Mouse (Mus musculus): ENCODE results near the gene Rsrc2. TPM values are rescaled to one million over a fixed set of nuclear protein-coding genes. Genes with fewer than 3 reads are reported as not detected.
A peak's percentile ranks its signal among the peaks of the same experiment; 100 is the strongest.

Rsrc2 gene
- total and polyA plus RNA-seq, 3 experiments: 56.9 to 82.9 TPM; not detected in 1

DNA sequence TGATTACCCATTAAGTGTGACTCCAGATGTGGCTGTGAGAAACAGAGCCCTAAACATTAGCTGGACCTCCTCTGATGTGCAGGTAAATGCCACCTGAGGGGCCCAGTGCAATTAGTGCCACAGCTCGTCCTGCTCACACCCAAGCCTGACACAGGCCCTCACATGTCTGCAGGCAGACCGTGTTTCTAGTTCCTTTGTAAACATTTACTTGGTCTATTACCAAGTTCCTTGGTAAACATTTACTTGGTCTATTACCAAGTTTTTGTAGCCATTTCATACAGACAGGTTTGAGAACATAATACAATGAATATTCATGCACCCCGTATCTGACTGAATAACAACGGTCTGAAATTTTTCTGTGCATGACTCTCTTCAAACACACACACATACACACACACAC, 39.6 kb downstream of the Rsrc2 start:
- H3K4me3 ChIP-seq (ENCODE audit: control insufficient read depth in 1 of 2, insufficient read depth in 1 of 2, low read depth in 2 of 2, low read length in 2 of 2): no peak overlapping the region
- DNase-seq (ENCODE audit: low read depth, low spot score): no peak
- no peak overlapping the region for H3K27ac ChIP-seq (ENCODE audit: control insufficient read depth, low read depth, low read length)
- peaks cover 0 to 45% of the 10 kb centered on the region in 2 experiments; a peak in 2 of 4 replicates for H3K36me3 ChIP-seq (ENCODE audit: control insufficient read depth in 1 of 2, insufficient read depth in 2 of 2, low read length in 2 of 2)
- no peaks in the 10 kb centered on the region for H3K27me3 ChIP-seq (ENCODE audit: control insufficient read depth in 1 of 2, insufficient read depth in 2 of 2, low read length in 2 of 2)
- H3K9ac ChIP-seq (ENCODE audit: control insufficient read depth, low read depth, low read length, poor library complexity, severe bottlenecking): no peak overlapping the region
- no peaks in the 10 kb centered on the region for H3K9me3 ChIP-seq (replicated peaks; ENCODE audit: insufficient read depth, low read length)
- no peak for TF ChIP-seq MAX (IDR thresholded peaks at IDR 0.05; ENCODE audit: low read length)
- TF ChIP-seq MAZ (IDR thresholded peaks at IDR 0.05; ENCODE audit: low read depth, low read length): no peak
- no peaks in the 10 kb centered on the region; the same call in 1 of the 2 replicates for H3K79me2 ChIP-seq (ENCODE audit: control insufficient read depth, insufficient read depth, low read length, poor library complexity)
- H3K4me1 ChIP-seq (ENCODE audit: control insufficient read depth in 1 of 2, insufficient read depth in 2 of 2, low read length in 2 of 2): peaks cover 0 to 2% of the 10 kb centered on the region in 2 experiments; a peak in 2 of 4 replicates

DNA sequence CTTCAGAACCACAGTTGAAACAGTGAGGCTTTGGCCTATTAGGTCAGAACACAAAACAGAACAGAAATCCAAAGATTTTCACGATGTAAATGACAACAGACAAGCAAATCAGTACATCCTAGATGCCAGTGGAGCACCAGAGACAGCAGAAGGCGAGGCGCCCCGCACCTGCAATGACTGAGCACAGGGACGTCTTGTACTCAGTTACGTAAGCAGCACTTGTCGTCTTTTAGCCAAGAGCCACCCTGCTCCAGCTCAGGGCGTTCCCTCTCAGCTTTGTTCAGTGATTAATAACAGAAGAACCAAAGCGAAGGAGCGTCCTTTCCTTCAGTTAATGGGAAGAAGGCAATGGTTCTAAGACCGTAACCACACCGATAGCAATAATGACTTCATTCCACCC, 40.6 kb downstream of the Rsrc2 start:
- TF ChIP-seq CTCF (IDR thresholded peaks at IDR 0.05 in 2 of 3, conservative IDR thresholded peaks at IDR 0.05 in 1 of 3; ENCODE audit: control insufficient read depth in 1 of 3, insufficient read depth in 1 of 3, low read depth in 2 of 3, low read length in 3 of 3, poor library complexity in 1 of 3, severe bottlenecking in 1 of 3): no peak
- TF ChIP-seq USF1 (IDR thresholded peaks at IDR 0.05; ENCODE audit: low read depth, low read length): no peak
- TF ChIP-seq UBTF (IDR thresholded peaks at IDR 0.05; ENCODE audit: borderline replicate concordance, insufficient read depth, low read depth, low read length): no peak
- TF ChIP-seq ELF1 (IDR thresholded peaks at IDR 0.05; ENCODE audit: low read depth, low read length): no peak
- no peak for TF ChIP-seq ZNF384 (IDR thresholded peaks at IDR 0.05; ENCODE audit: low read depth, low read length)
- no peak for TF ChIP-seq ETS1 (IDR thresholded peaks at IDR 0.05; ENCODE audit: low read depth, low read length)
- no peak for TF ChIP-seq POLR2A (IDR thresholded peaks at IDR 0.05; ENCODE audit: control insufficient read depth in 1 of 2, insufficient read depth in 1 of 2, low read depth in 1 of 2, low read length in 2 of 2, poor library complexity in 1 of 2)
- TF ChIP-seq TCF12 (IDR thresholded peaks at IDR 0.05; ENCODE audit: low read depth, low read length): no peak
- Histone ChIP-seq H3K79me2 (ENCODE audit: control insufficient read depth, insufficient read depth, low read length, poor library complexity) (no peaks in the 10 kb centered on the region; the same call in 1 of the 2 replicates), H3K27me3 (ENCODE audit: control insufficient read depth in 1 of 2, insufficient read depth in 2 of 2, low read length in 2 of 2) (no peaks in the 10 kb centered on the region), H3K27ac (ENCODE audit: control insufficient read depth, low read depth, low read length) (no peak overlapping the region), H3K9me3 (replicated peaks; ENCODE audit: insufficient read depth, low read length) (no peaks in the 10 kb centered on the region), H3K4me3 (ENCODE audit: control insufficient read depth in 1 of 2, insufficient read depth in 1 of 2, low read depth in 2 of 2, low read length in 2 of 2) (no peak overlapping the region), H3K9ac (ENCODE audit: control insufficient read depth, low read depth, low read length, poor library complexity, severe bottlenecking) (no peak overlapping the region), H3K36me3 (ENCODE audit: control insufficient read depth in 1 of 2, insufficient read depth in 2 of 2, low read length in 2 of 2) (peaks cover 0 to 49% of the 10 kb centered on the region in 2 experiments; a peak in 2 of 4 replicates), H3K4me1 (ENCODE audit: control insufficient read depth in 1 of 2, insufficient read depth in 2 of 2, low read length in 2 of 2) (no peaks in the 10 kb centered on the region; a peak in 1 of 4 replicates)
- DNase-seq (ENCODE audit: low read depth, low spot score): no peak

- Histone ChIP-seq H3K9ac (ENCODE audit: control insufficient read depth, low read depth, low read length, poor library complexity, severe bottlenecking) (no peak overlapping the region), H3K79me2 (ENCODE audit: control insufficient read depth, insufficient read depth, low read length, poor library complexity) (no peaks in the 10 kb centered on the region), H3K27me3 (ENCODE audit: control insufficient read depth in 1 of 2, insufficient read depth in 2 of 2, low read length in 2 of 2) (no peaks in the 10 kb centered on the region), H3K9me3 (replicated peaks; ENCODE audit: insufficient read depth, low read length) (no peaks in the 10 kb centered on the region), H3K4me1 (ENCODE audit: control insufficient read depth in 1 of 2, insufficient read depth in 2 of 2, low read length in 2 of 2) (no peaks in the 10 kb centered on the region), H3K36me3 (ENCODE audit: control insufficient read depth in 1 of 2, insufficient read depth in 2 of 2, low read length in 2 of 2) (peaks cover 0 to 39% of the 10 kb centered on the region in 2 experiments; a peak in 2 of 4 replicates), H3K27ac (ENCODE audit: control insufficient read depth, low read depth, low read length) (no peak overlapping the region), H3K4me3 (ENCODE audit: control insufficient read depth in 1 of 2, insufficient read depth in 1 of 2, low read depth in 2 of 2, low read length in 2 of 2) (no peak overlapping the region)
- TF ChIP-seq BHLHE40 (IDR thresholded peaks at IDR 0.05; ENCODE audit: borderline replicate concordance, low read depth, low read length) (no peak), GATA1 (IDR thresholded peaks at IDR 0.05; ENCODE audit: low read depth, low read length) (no peak)
- peak; percentile 29 for DNase-seq (ENCODE audit: low read depth, low spot score)
Measured at GRCm38 (mm10) chr5:123700625-123701024, 48.6 kb downstream of the Rsrc2 start.
